Mouse (Mus musculus): ENCODE measurements at regions not wholly inside any gene's neighbourhood (a gene's known extent, or its start where the extent isn't known, plus 50 kb on each side); places are given as distances from the start of the nearest gene placed in this dataset.

GRCm38 (mm10) chr4:152799392-152799791 lies 321.7 kb upstream of the Kcnab2 start:
- TF ChIP-seq CTCF (IDR thresholded peaks at IDR 0.05; ENCODE audit: low read depth) (no peak), EP300 (IDR thresholded peaks at IDR 0.05; ENCODE audit: low read depth) (no peak)
